Mouse (Mus musculus) kidney, embryonic 14.5 days (tissue): ENCODE results near the gene Tmem145. TPM values are rescaled to one million over a fixed set of nuclear protein-coding genes. Genes with fewer than 3 reads are reported as not detected.

Experiments
- ATAC-seq: fragments of 200-750 bp; cut with Nextera tagmentation; 2 replicates; pipeline ENCODE4 v1.8.0; 2017; ENCODE audit warnings: moderate number of reproducible peaks, mild to moderate bottlenecking, moderate TSS enrichment, moderate library complexity; ENCODE audit not compliant: low FRiP score, low TSS enrichment
- H3K27ac ChIP-seq: fragments of 300-500 bp; sonication (generic); 2 replicates; pipeline ENCODE4 v1.5.1; 2014; ENCODE audit warnings: low read depth, mild to moderate bottlenecking, low read length, moderate library complexity, mixed read lengths
- H3K27me3 ChIP-seq: fragments of 300-500 bp; sonication (generic); 2 replicates; pipeline ENCODE4 v1.6.1; 2014; ENCODE audit warnings: mild to moderate bottlenecking, low read length; ENCODE audit not compliant: control insufficient read depth, insufficient read depth
- H3K36me3 ChIP-seq: fragments of 300-500 bp; sonication (generic); 2 replicates; pipeline ENCODE4 v1.6.1; 2014; ENCODE audit warnings: low read length, mixed read lengths; ENCODE audit not compliant: control insufficient read depth, insufficient read depth
- H3K4me1 ChIP-seq: fragments of 300-500 bp; sonication (generic); 2 replicates; pipeline ENCODE4 v1.6.1; 2014; ENCODE audit warnings: low read length, mixed read lengths; ENCODE audit not compliant: control insufficient read depth, insufficient read depth
- H3K4me2 ChIP-seq: fragments of 300-500 bp; sonication (generic); replicated peaks from 2 replicates; pipeline ENCODE4 v1.6.1; 2014; ENCODE audit warnings: low read depth, mild to moderate bottlenecking, low read length
- H3K4me3 ChIP-seq: fragments of 300-500 bp; sonication (generic); 2 replicates; pipeline ENCODE4 v1.5.1; 2014; ENCODE audit warnings: mild to moderate bottlenecking, low read length
- H3K9ac ChIP-seq: fragments of 300-500 bp; sonication (generic); 2 replicates; pipeline ENCODE4 v1.6.1; 2014; ENCODE audit warnings: low read depth, mild to moderate bottlenecking, low read length, moderate library complexity
- H3K9me3 ChIP-seq: fragments of 300-500 bp; sonication (generic); 2 replicates; pipeline ENCODE4 v1.6.1; 2016; ENCODE audit warnings: low read length; ENCODE audit not compliant: control insufficient read depth
- WGBS: fragments of 180-500 bp; shearing (Covaris S2); extraction: QIAGEN DNeasy Blood & Tissue Kit; methylation state at CpG from one replicate; pipeline ENCODE4 v1.1.7; 2014; 5-methylcytosine and 5-hydroxymethylcytosine counted together
- polyA plus RNA-seq: library from polyadenylated mRNA; unstranded; fragments of >200 nt; fragmentation: Nextera tagmentation; extraction: Ambion mirVana; gene quantifications from 2 replicates; pipeline ENCODE4 v1.2.1, GENCODE M21; 2014

Tmem145 gene
- polyA plus RNA-seq, 1 experiment from 2014 or later, result 0.62 TPM

- no peak overlapping the region for H3K4me3 ChIP-seq
- no peak overlapping the region for H3K27ac ChIP-seq
- no peak overlapping the region for H3K4me2 ChIP-seq
- no peaks in the 10 kb centered on the region for H3K9me3 ChIP-seq
- peaks cover 8% of the 10 kb centered on the region; the same call in 1 of the 2 replicates for H3K4me1 ChIP-seq
- ATAC-seq, result no peak
- 92% methylated on average over 3 of the region's 3 CpGs for WGBS
- H3K27me3 ChIP-seq, result no peaks in the 10 kb centered on the region
- H3K36me3 ChIP-seq, result peaks cover 91% of the 10 kb centered on the region
- H3K9ac ChIP-seq, result no peak overlapping the region
Observed at GRCm38 (mm10) chr7:25288721-25289120, 17.2 kb upstream of the Tmem145 start.

- H3K27me3 ChIP-seq, result no peaks in the 10 kb centered on the region
- WGBS, result 95% methylated on average over 3 of the region's 3 CpGs
- H3K9me3 ChIP-seq, result no peaks in the 10 kb centered on the region
Observed at GRCm38 (mm10) chr7:25289925-25290324, 16.0 kb upstream of the Tmem145 start.

GRCm38 (mm10) chr7:25290463-25290862 is 15.4 kb upstream of the Tmem145 start:
- no peaks in the 10 kb centered on the region for H3K27me3 ChIP-seq
- ATAC-seq, result no peak
- H3K9me3 ChIP-seq, result no peaks in the 10 kb centered on the region
- H3K36me3 ChIP-seq, result peaks cover 94% of the 10 kb centered on the region
- no peak overlapping the region for H3K4me2 ChIP-seq
- 96% methylated on average over 1 of the region's 1 CpGs for WGBS
- no peak overlapping the region for H3K9ac ChIP-seq
- no peak overlapping the region for H3K4me3 ChIP-seq
- H3K27ac ChIP-seq, result no peak overlapping the region
- H3K4me1 ChIP-seq, result no peaks in the 10 kb centered on the region

More at GRCm38 (mm10) chr7:25289925-25290324, 16.0 kb upstream of the Tmem145 start:
- no peak overlapping the region for H3K4me3 ChIP-seq
- ATAC-seq, result no peak
- no peak overlapping the region for H3K4me2 ChIP-seq
- H3K36me3 ChIP-seq, result peaks cover 97% of the 10 kb centered on the region
- H3K27ac ChIP-seq, result no peak overlapping the region
- no peak overlapping the region for H3K9ac ChIP-seq
- no peaks in the 10 kb centered on the region; the same call in 1 of the 2 replicates for H3K4me1 ChIP-seq

GRCm38 (mm10) chr7:25290911-25291310 is 15.0 kb upstream of the Tmem145 start:
- ATAC-seq, result no peak
- Histone ChIP-seq H3K4me2 (no peak overlapping the region), H3K27ac (no peak overlapping the region), H3K9ac (no peak overlapping the region), H3K27me3 (no peaks in the 10 kb centered on the region), H3K4me1 (no peaks in the 10 kb centered on the region), H3K36me3 (peaks cover 94% of the 10 kb centered on the region), H3K4me3 (no peak overlapping the region), H3K9me3 (no peaks in the 10 kb centered on the region)
- 90% methylated on average over 2 of the region's 2 CpGs for WGBS

GRCm38 (mm10) chr7:25292107-25292506 is 13.8 kb upstream of the Tmem145 start:
- Histone ChIP-seq H3K36me3 (peaks cover 84% of the 10 kb centered on the region), H3K27ac (no peak overlapping the region; the same call in 1 of the 2 replicates), H3K27me3 (no peaks in the 10 kb centered on the region), H3K9me3 (no peaks in the 10 kb centered on the region), H3K4me3 (no peak overlapping the region), H3K4me2 (no peak overlapping the region), H3K9ac (no peak overlapping the region), H3K4me1 (peaks cover 8% of the 10 kb centered on the region)
- WGBS, result 56% methylated on average over 7 of the region's 7 CpGs
- ATAC-seq, result no peak

- Histone ChIP-seq H3K4me1 (peaks cover 8% of the 10 kb centered on the region), H3K9ac (no peak overlapping the region), H3K4me2 (no peak overlapping the region), H3K27me3 (no peaks in the 10 kb centered on the region), H3K4me3 (no peak overlapping the region), H3K27ac (no peak overlapping the region), H3K36me3 (peaks cover 72% of the 10 kb centered on the region), H3K9me3 (no peaks in the 10 kb centered on the region)
- no peak for ATAC-seq
- 84% methylated on average over 10 of the region's 10 CpGs for WGBS
Observed at GRCm38 (mm10) chr7:25293191-25293739, 12.6 kb upstream of the Tmem145 start.

- no peaks in the 10 kb centered on the region for H3K27me3 ChIP-seq
- no peak overlapping the region for H3K4me2 ChIP-seq
- H3K4me3 ChIP-seq, result no peak overlapping the region
- no peaks in the 10 kb centered on the region for H3K9me3 ChIP-seq
- no peak for ATAC-seq
- no peak overlapping the region for H3K27ac ChIP-seq
- H3K9ac ChIP-seq, result no peak overlapping the region
- 77% methylated on average over 4 of the region's 4 CpGs for WGBS
- peaks cover 60% of the 10 kb centered on the region for H3K36me3 ChIP-seq
- H3K4me1 ChIP-seq, result peaks cover 8% of the 10 kb centered on the region
Observed at GRCm38 (mm10) chr7:25294495-25294894, 11.4 kb upstream of the Tmem145 start.

- no peaks in the 10 kb centered on the region for H3K9me3 ChIP-seq
- no peak overlapping the region for H3K27ac ChIP-seq
- H3K4me2 ChIP-seq, result no peak overlapping the region
- peaks cover 8% of the 10 kb centered on the region for H3K4me1 ChIP-seq
- H3K9ac ChIP-seq, result no peak overlapping the region
- 84% methylated on average over 12 of the region's 12 CpGs for WGBS
- no peak for ATAC-seq
- no peak overlapping the region for H3K4me3 ChIP-seq
- no peaks in the 10 kb centered on the region for H3K27me3 ChIP-seq
- H3K36me3 ChIP-seq, result peaks cover 54% of the 10 kb centered on the region
Observed at GRCm38 (mm10) chr7:25294960-25295722, 10.8 kb upstream of the Tmem145 start.

- no peaks in the 10 kb centered on the region for H3K9me3 ChIP-seq
- H3K27ac ChIP-seq, result peak overlapping the region; percentile 93
- peaks cover 8% of the 10 kb centered on the region for H3K4me1 ChIP-seq
- no peaks in the 10 kb centered on the region for H3K27me3 ChIP-seq
- H3K4me3 ChIP-seq, result peak overlapping the region; percentile 83
- WGBS, result 0% methylated on average over 21 of the region's 21 CpGs
- peak overlapping the region; percentile 83 for H3K9ac ChIP-seq
- peaks cover 35% of the 10 kb centered on the region for H3K36me3 ChIP-seq
- no peak; the same call in none of the 2 replicates for ATAC-seq
- H3K4me2 ChIP-seq, result peak overlapping the region; percentile 81
Observed at GRCm38 (mm10) chr7:25296945-25297453, 8.9 kb upstream of the Tmem145 start.
